Mouse (Mus musculus): Measurements from ENCODE around the gene A930004D18Rik.
A peak's percentile ranks its signal among the peaks of the same experiment; 100 is the strongest.

A930004D18Rik gene

DNA sequence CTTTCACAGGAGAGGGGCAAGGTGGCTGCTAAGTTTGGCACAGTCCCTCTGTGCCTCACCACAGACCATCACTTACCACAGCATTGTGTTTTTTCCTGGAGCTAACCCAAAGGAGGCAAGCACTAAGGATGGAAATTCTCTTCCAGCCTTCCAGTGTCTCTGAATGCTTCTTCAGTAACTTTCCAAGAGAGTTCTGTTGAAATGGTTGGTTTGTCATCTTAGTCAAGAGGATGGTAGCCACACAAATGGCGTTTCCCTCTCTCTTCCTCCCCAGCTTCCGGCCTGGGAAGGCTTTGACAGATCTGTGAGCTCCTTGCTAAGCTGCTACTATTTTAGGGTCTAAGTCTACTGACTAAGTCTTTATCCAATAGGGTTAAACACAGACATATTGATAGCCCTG lies at the start of gene A930004D18Rik:
A930004D18Rik (minus strand) TSS at position 247 of the 400 bp plus-strand sequence.
- DNase-seq = no peak

DNA sequence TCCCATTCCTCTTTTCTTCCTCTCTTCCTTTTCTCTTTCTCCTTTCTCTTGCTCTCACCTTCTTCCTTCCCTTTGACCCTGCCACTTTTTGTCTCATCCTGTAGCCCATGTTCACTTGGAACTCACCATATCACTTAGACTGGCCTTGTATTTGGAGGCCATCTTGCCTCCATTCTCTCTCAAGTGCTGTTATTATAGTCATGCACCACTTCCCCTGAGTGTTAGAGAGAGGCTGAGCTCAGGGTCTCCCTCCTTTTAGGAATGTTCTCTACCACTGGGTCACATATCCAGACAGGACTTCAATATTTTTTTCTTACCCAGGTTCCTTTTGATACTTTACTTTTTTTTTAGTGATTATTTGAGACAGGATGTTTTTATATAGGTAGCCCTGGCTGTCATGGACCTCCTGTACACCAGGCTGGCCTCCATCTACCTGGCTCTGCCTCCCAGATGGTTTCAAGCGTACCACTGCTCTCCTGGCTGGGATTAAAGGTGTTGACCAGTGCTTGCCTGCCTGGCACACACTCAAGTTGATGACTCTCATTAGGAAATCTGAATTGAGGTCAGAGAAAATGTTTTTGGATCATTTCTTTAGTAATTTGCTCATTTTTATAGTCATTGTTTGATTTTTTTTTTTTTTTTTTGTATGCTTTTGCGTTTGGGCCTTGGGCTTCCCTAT lies 42.8 kb upstream of the A930004D18Rik start:
- no peak for DNase-seq

DNA sequence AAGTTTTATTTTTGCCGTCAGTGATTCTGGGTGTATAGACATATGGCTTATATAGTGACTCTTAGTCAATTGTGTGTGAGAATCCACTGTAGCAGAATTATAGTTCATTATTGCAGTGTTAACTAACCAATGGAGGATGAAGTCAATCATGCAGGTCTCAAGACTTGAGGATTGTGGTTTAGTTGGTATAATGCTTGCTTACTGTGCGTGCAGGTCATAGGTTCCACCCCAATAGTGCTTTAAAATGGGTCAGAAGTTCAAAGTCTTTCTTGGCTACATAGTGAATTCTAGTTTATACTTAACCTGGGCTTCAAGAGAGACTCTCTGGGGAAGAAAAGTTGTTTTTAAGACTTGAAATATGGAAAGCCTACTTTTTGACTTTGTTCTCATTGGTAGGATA lies 34.4 kb upstream of the A930004D18Rik start:
- DNase-seq = peak; percentile 31 to 70

DNA sequence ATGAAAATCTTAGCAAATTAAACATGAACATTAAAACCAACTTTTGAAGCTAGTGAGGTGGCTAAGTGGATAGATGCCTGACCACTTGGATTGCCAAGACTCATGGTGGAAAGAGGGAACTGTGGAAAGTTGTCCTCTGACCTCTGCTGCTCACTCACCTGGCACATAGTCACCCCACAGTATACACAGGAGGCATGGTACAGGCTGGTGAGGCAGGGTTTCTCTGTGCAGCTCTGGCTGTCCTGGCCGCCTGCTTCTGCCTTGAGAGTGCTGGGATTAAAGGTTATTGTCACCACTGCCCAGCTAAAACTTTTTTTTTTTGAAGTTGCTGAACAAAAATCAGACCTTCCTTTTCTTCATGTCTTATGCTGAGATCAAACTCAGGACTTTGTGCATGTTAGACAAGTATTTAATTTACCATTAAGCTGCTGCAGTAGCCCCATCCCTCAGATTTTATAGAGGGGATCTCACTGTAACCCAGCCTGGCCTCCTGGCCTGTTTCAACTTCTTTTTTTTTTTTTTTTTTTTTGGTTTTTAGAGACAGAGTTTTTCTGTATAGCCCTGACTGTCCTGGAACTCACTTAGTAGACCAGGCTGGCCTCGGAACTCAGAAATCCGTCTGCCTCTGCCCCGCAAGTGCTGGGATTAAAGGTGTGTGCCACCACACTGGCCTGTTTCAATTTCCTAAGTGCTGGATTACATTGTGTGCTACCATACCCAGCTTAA lies 30.7 kb upstream of the A930004D18Rik start:
- peak; percentile 73 to 77 for DNase-seq

DNA sequence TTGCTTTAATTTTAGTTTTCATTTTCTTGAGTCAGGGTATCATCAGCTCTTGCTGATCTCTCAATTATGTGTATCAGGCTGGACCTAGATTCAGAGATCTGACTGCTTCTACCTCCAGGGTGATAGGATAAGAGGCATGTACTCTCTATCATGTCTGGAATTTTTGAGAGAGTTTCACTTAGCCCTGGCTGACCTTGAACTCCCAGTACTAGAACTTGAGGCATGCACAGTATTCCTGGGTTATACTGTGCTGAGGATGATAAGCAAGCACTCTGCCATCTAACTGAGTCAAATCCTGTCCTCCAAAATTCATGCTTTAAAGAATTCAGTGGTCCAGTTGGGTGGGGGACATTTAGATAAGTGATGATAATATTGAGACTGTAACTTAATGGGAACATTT lies 28.9 kb upstream of the A930004D18Rik start:
- DNase-seq = no peak

DNA sequence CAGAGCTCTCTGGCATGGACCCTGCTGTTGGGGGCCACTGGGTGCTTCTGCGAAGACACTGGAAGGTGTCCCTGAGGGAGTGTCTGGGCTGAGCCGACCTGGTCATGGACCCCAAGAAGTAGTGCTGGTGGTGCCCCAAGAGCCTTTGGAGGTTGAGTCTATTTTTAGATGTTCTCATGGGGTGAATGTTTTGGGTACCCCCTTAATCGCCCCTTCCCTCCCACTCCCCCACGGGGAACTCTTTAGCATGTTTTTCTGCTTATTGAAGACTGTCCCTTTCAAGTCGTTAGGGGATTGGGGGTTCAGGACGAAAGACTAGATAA lies 28.1 kb upstream of the A930004D18Rik start:
- no peak for DNase-seq

DNA sequence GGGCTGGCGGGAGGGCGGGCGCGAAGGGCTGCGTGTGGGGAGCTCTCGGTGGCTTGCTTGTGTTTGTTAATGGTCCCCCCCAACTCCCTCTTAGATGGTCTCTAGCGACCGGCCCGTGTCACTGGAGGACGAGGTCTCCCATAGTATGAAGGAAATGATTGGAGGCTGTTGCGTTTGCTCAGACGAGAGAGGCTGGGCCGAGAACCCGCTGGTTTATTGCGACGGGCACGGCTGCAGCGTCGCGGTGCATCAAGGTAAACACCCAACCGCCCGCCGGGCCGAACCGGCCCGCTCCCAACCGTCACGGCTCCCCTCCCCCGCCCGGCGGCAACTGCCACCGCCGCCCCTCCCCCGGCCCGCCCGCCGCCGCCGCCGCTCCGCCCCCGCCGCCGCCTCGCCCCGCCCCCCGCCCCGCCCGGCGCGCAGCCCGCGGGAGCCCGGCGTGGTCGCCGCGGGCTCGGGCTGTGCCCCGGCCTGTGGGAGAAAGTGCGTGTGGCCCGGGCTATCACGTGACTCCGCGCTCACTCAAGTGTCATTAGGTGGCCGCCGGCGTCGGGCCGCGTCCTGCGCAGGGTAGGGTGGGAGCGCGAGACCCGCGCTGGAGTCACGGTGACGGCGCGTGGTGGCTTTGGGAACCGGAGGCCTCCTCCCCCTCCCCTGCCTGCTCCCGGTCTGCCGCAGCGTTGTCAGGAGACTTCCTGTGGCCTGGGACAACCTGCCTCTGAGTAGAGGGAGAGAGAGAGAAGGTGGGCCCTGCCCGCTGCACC lies 27.6 kb upstream of the A930004D18Rik start:
- peak; percentile 75 for DNase-seq

DNA sequence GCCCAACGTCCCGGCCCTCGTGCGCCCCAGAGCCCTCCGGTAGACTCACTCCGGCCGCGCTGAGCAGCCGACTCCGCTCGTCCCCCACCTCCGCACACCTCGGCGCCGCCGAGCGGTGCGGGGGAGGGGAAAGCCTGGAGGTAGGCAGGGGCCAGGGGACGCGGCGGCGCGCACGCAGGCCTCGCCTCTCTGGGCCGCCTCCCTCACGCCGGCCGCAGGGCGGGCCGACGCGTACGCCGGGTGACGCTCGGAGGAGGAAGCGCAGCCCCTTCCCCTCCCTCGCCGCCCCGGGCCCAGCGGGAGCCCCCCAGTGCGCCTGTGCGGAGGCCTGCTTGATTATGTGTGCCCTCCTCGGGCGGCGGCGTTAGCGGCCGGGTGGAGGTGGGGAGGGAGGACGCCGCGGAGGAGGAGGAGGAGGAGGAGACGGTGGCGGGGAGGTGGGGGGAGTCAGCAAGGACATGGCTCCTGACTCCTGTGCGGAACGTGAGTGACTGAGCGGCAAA lies 26.9 kb upstream of the A930004D18Rik start:
- peak; percentile 89 to 91 for DNase-seq

DNA sequence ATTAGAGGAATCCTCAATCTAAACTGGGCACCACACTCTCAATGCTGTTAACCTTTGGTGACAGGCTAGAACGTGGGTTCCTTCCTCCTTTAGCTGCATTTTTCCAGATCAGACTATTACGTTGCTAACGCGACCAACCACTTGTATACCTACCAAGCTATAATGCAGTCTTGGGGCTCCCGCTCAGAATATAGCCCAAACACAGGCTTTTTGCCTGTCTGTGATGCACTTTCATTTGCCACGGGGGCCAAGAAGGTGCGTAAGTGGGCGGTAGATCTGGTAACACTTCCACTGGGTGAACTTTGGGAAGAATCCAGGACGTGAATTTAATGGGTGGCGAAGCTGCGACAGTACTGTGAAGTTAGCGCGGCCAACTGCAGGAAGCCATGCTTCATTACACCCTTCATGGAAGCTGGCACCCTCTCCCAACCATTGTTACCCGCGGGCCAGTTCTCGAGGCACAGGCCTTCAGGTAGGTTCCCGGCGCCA lies 26.3 kb upstream of the A930004D18Rik start:
- DNase-seq = peak; percentile 71 to 76

DNA sequence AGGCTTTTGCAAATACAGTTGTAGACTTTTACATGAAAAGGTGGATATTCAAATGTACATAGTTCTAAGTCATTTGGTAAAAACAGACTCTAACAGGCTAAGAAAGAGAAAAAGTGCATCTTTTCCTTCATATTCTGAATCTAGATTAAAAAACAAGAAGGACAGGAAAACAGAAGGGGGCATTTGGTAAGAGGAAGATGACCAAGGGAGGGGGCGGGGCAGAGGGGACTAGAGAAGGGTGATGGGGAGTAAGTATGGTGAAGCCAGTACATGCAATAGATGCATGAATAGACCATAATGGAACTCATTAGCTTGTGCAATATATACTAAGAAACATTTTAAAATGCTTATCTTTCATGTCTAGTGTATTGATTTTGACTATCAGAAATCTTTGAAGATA lies 22.9 kb upstream of the A930004D18Rik start:
- no peak for DNase-seq

DNA sequence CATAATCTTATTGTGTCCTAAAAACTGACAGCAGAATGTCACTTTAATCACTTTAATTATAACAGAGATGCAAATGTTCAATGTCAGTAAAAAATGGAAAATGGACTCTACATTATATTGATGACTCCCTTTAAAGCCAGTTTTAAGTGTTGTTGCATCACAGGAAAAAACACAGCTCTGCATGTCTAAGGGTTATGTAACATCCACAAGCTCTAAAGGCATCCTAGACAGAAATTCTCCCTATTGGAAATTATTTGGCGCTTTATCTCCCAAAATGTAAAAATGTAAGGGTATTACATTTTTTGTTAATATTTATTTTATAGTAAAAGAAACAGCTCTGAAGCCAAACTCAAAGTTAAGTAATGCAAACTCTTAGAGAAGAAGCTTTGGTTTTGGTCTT lies 22.4 kb upstream of the A930004D18Rik start:
- DNase-seq = no peak

DNA sequence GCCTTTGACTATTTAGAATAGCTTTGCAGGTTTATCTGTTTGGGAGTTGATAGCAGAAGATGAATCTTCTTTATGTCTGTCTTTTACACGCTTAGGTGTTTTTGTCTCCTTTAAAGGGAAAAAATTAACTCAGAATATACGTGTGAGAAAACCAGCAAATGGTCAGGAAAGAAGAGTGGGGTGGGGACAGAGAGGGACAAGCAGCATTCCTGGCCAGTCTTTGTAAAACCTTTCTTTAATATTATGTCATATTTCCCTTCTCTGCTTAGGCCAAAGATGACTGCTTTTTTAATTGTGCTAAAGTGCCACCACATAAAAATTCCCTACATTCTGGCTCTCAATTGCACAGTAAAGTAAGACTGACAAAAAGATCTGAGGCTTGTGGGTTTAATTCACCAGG lies 21.5 kb upstream of the A930004D18Rik start:
- no peak for DNase-seq

DNA sequence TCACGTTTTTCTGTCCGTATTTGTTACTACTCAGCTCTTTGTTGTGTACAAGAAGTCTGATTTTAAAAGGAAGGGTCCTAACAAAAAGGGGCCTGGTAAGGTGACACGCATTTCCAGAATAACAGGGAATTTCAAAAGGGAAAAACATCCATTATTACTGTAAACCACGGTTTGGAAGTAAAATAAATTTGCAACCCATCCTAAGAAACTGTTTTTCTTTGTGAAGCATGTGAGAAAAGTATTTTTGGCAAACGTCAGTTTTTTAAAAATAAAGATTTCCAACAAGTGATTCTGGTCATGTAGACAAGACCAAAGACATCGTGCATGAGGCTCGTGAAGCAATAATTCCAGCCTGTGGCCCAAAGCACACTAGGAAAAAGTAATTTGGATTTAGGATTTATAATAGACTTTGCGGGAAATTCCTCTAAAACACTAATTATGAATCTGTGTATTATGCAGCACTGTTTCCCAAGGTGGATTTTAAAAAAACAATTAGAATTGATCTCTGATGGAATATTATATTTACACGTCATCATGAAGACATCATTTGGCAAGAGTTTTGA lies 20.7 kb upstream of the A930004D18Rik start:
- DNase-seq = no peak

DNA sequence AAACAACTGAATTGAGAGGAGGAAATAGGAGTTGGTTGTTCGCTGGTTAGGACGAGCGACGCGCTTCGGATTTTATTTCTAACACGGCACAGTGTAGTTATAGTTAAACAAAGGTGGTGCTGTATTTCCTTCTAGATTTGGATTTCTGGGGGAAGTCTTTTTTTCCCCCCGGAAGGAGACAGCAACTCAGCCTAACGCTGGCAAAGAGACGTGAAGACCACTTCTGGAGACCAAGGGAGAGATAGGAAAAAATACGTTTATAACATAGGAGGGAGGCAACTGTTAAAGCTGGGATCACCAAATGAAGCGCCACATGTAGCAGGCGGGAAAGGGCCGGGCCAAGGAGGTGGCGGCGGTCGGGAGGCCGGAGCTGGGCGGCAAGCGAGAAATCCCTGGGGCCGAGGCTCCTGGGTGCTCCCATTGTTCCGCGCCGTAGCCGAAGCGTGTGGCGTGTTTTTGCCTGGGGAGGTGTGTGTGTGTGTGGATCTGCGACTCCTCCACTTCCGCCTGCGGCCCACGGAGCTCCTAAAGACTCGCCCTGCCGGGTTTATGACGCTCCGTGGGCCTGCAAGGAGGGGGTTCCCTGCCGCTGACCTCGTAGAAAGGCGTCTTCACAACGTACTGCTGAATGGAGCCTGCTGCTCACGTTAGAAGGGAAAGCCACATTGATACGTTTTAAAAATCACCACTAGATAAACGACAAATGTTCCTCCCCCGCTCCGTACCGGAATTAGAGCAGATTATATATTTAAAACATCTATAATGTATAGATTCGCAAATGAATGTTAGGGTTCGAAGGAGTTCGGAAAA lies 20.0 kb upstream of the A930004D18Rik start:
- DNase-seq = peak; percentile 54 to 60

DNA sequence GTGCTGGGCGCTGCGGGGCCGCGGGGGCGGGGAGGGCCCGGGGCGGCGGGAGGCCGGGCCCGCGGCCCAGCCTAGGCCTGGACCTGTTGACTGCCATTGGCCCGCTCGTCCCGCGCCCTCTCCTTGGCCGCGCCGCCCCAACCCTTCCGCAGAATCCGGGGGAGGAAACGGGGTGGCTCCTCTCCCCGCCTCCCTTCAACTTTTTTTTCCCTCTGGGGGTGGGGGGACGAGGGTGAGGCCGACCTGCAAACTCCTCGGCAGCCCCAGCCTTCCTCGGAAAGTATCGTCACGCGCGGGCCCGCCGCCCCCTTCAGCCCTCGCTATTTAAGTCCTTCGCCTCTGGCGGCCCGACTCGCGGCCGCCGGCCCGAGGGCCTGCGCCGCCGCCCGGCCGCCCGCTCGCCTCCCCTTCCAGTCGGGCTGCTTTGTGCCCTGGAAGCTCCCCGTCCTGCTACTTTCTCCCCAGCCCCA lies 19.3 kb upstream of the A930004D18Rik start:
- peak; percentile 96 to 98 for DNase-seq

DNA sequence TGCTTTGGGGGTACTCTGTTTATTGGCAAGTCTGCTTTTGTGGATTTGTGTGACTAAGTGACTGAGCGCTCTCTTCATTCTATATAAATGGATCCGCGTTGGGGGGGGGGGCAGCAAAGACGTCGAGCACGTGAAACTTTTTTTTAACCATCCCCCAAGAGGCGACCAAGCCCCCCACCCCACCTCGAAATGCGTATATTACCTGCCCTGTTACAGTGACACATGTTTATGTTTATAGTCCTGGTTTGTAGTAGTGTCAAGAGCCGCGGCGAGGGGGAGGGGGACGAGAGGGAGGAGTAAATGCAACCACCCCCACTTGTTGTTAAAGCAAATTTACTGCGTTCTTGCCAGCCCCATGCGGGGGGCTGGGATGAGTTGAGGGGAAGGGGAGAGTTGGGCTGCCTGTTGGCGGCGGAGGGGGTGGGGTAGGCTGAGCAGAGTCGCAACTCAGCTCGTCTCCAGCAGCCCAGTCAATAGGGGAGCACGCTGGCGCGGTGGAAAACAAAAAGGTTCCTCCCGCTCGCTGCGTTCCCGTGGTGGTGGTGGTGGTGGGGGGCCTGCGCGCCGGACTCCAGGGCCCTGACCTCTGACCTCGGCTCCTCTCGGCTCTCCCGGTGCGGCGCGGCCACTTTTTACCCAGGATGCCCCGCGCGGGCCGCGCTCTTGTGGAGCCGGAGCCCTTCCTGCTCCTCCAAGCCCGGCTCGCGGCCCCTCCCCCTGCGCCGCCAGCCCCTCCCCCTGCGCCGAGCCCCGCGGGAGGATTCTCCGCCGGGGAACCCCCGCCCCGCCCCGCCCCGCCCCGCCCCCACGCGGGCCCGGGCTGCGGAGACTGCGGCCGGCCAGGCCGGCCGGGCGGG lies 18.6 kb upstream of the A930004D18Rik start:
- peak; percentile 94 to 95 for DNase-seq

DNA sequence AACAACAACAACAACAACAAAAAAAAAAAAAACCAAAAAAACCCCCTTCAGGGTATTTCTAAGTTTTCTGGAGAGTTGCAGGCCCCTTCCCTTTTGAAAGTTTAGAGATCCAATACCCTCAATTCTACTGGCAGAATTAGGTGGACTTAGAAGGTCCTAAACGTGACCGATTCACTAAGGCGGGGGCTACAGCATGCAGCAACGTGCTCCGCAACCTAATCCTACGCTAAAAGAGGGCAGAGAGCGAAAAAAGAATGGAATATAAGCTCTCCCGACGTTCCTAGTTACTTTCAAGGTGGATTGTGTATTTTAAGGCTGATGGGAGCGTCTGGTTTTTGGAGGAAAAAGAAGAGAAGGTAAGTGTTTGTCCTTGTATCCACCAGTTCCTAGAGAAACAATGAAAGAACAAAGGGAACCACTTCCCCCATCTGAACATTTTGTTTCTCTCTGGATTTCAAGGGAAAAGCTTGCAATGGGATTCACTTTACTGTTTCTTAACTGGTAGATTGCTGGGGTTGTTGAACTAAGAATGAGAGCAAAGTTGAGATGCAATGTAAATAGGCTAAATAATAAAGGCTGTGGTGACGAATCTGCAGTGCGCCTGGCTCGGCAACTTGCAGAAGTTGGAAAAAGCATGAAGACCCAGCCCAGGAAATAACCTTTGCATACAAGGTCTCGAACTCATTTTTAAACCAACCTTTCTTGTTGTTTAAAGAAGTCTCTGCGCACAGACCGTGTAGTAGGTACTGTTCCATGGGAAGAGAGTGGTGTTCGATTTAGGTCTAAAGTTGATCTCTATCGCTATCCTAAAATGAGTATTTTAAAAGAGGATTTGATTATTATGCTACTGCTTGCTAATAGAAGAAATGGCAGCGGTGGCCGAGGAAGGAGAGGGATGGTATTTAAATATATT lies 17.7 kb upstream of the A930004D18Rik start, which contains the start of gene Mllt10:
Mllt10 (plus strand) TSS at position 222 of the 913 bp plus-strand sequence.
- DNase-seq = peak in 1 of 2 experiments; percentile 26

DNA sequence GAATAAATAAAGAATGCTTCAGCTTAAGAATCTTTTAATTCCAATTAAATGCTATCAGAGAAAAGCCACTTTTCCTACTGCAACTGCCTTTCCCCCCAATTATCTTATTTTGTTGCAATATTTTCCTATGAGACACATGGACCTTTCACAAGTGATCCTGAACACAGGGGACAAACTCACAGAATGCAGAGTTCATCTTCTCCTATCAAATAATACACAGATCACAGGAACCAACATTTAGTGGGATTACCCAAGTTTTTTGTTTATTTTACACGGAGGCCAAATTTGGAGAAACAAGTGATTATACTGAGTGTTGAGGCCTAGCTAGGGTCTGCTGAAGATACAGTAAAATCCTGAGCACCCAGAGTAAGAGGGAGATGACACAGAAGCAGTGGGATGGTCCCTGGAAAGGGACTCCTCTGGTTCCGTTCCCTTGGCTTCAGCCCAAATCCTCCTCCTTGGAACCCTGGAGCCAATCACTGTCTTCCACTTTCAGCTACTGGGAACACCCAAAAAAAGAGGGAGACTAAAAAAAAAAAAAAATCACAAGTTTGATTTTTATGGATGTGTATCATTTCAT lies 16.5 kb upstream of the A930004D18Rik start:
- peak in 1 of 2 experiments; percentile 31 for DNase-seq

DNA sequence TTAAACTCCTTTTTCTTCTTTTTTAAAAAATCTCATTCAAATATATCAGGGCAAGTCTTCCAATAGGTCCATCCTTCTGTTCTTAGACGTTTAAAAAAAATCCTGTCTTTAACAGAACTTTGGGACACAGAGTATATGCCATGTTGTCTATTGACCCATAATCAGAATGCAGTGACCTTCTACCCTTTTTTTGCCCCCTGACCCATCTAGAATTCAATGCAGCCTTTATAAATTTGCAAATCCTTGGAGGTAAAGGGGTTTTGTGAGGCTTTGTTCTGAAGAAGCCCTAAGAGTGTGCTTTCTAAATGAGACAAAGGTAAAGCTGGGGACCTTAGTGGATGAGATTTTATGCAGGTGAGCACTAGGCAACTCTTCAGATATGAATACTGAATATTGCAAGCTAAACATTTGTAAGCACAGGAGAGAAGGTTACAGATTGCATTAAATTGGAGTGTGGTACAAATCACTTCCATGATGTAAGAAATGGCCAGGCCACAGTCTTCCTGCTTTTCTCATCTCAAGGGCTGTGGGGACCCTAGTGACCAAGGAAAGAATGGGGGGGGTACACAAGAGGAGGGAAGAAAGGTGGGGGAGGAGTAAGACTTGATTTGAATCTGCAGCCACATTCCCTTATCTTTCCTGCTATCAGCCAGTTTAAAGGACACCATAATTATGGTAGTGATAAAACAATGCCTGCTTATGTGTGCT lies 15.9 kb upstream of the A930004D18Rik start:
- DNase-seq = no peak

Data from kidney, adult 8-10 months (tissue).